Mouse (Mus musculus) embryonic facial prominence, embryonic 14.5 days (tissue): ENCODE measurements at regions not wholly inside any gene's neighbourhood (a gene's known extent, or its start where the extent isn't known, plus 50 kb on each side); places are given as distances from the start of the nearest gene placed in this dataset.
"Not testable (repeated sequence)": the region's sequence is repeated elsewhere in the genome, so short reads cannot be mapped to it uniquely, and the experiment has no call there.

Experiments
- ATAC-seq: fragments of 200-750 bp; cut with Nextera tagmentation; 2 replicates; pipeline ENCODE4 v1.8.0; 2017; ENCODE audit warnings: low read depth, moderate number of reproducible peaks, moderate TSS enrichment
- DNase-seq: peaks from one replicate; pipeline ENCODE4 v3.0.0-alpha.2; 2015; ENCODE audit warnings: low spot score
- H3K27ac ChIP-seq: fragments of 300-500 bp; sonication (generic); replicated peaks from 2 replicates; pipeline ENCODE4 v1.5.1; 2014; ENCODE audit warnings: low read depth, mild to moderate bottlenecking, low read length, moderate library complexity
- H3K27me3 ChIP-seq: fragments of 300-500 bp; sonication (generic); replicated peaks from 2 replicates; pipeline ENCODE4 v1.6.1; 2014; ENCODE audit warnings: low read length; ENCODE audit not compliant: control insufficient read depth, insufficient read depth
- H3K36me3 ChIP-seq: fragments of 300-500 bp; sonication (generic); 2 replicates; pipeline ENCODE4 v1.6.1; 2014; ENCODE audit warnings: low read length, mixed read lengths; ENCODE audit not compliant: control insufficient read depth, insufficient read depth
- H3K4me1 ChIP-seq: fragments of 300-500 bp; sonication (generic); 2 replicates; pipeline ENCODE4 v1.6.1; 2014; ENCODE audit warnings: antibody characterized with exemption, low read length; ENCODE audit not compliant: control insufficient read depth, insufficient read depth
- H3K4me2 ChIP-seq: fragments of 300-500 bp; sonication (generic); 2 replicates; pipeline ENCODE4 v1.6.1; 2014; ENCODE audit warnings: low read depth, mild to moderate bottlenecking, low read length, moderate library complexity, mixed read lengths
- H3K4me3 ChIP-seq: fragments of 300-500 bp; sonication (generic); 2 replicates; pipeline ENCODE4 v1.5.1; 2014; ENCODE audit warnings: low read depth, mild to moderate bottlenecking, low read length
- H3K9ac ChIP-seq: fragments of 300-500 bp; sonication (generic); 2 replicates; pipeline ENCODE4 v1.6.1; 2014; ENCODE audit warnings: low read depth, mild to moderate bottlenecking, low read length, moderate library complexity, mixed read lengths
- H3K9me3 ChIP-seq: fragments of 300-500 bp; sonication (generic); 2 replicates; pipeline ENCODE4 v1.6.1; 2016; ENCODE audit warnings: low read length; ENCODE audit not compliant: control insufficient read depth
- WGBS: fragments of 180-500 bp; shearing (Covaris S2); extraction: QIAGEN DNeasy Blood & Tissue Kit; methylation state at CpG from one replicate; pipeline ENCODE4 v1.1.7; 2014; 5-methylcytosine and 5-hydroxymethylcytosine counted together

- H3K9ac ChIP-seq = no peak overlapping the region
- DNase-seq (no peak), ATAC-seq (no peak)
- no peak overlapping the region for H3K4me3 ChIP-seq
- no peak overlapping the region for H3K27ac ChIP-seq
- H3K36me3 ChIP-seq = no peaks in the 10 kb centered on the region
- peaks cover 8% of the 10 kb centered on the region for H3K4me1 ChIP-seq
- no peaks in the 10 kb centered on the region for H3K9me3 ChIP-seq
- no peak overlapping the region for H3K4me2 ChIP-seq
- no peaks in the 10 kb centered on the region for H3K27me3 ChIP-seq
Observed at GRCm38 (mm10) chr12:82078740-82079139, 90.4 kb upstream of the Sipa1l1 start.

- H3K4me1 ChIP-seq = peaks cover 8% of the 10 kb centered on the region
- no peak overlapping the region for H3K9ac ChIP-seq
- no peak overlapping the region for H3K4me3 ChIP-seq
- ATAC-seq (no peak), DNase-seq (no peak)
- WGBS = 71% methylated on average over 6 of the region's 6 CpGs
- H3K9me3 ChIP-seq = no peaks in the 10 kb centered on the region
- no peaks in the 10 kb centered on the region for H3K36me3 ChIP-seq
- no peak overlapping the region for H3K4me2 ChIP-seq
- H3K27ac ChIP-seq = no peak overlapping the region
- no peaks in the 10 kb centered on the region for H3K27me3 ChIP-seq
Observed at GRCm38 (mm10) chr12:82080196-82080880, 88.8 kb upstream of the Sipa1l1 start.

- H3K4me1 ChIP-seq, H3K36me3 ChIP-seq, DNase-seq, H3K4me3 ChIP-seq, H3K9me3 ChIP-seq, ATAC-seq, H3K9ac ChIP-seq, H3K27me3 ChIP-seq, H3K4me2 ChIP-seq, H3K27ac ChIP-seq: not testable (repeated sequence)
- 95% methylated on average over 4 of the region's 4 CpGs for WGBS
Observed at GRCm38 (mm10) chr12:82082596-82082995, 86.5 kb upstream of the Sipa1l1 start.

GRCm38 (mm10) chr12:82085771-82086400 lies 83.2 kb upstream of the Sipa1l1 start:
- Histone ChIP-seq H3K27me3 (no peaks in the 10 kb centered on the region), H3K36me3 (no peaks in the 10 kb centered on the region), H3K4me1 (no peaks in the 10 kb centered on the region), H3K4me3 (no peak overlapping the region), H3K9ac (no peak overlapping the region), H3K27ac (no peak overlapping the region), H3K4me2 (no peak overlapping the region), H3K9me3 (no peaks in the 10 kb centered on the region)
- ATAC-seq (no peak), DNase-seq (no peak)
- WGBS = 52% methylated on average over 7 of the region's 7 CpGs

GRCm38 (mm10) chr12:82086441-82086840 lies 82.7 kb upstream of the Sipa1l1 start:
- no peak overlapping the region for H3K4me2 ChIP-seq
- ATAC-seq (no peak), DNase-seq (no peak)
- no peaks in the 10 kb centered on the region for H3K36me3 ChIP-seq
- H3K9me3 ChIP-seq = no peaks in the 10 kb centered on the region
- no peaks in the 10 kb centered on the region for H3K4me1 ChIP-seq
- H3K4me3 ChIP-seq = no peak overlapping the region
- no peak overlapping the region for H3K9ac ChIP-seq
- no peak overlapping the region for H3K27ac ChIP-seq
- H3K27me3 ChIP-seq = no peaks in the 10 kb centered on the region

- WGBS = 77% methylated on average over 6 of the region's 6 CpGs
- ATAC-seq = no peak
- no peak overlapping the region for H3K9ac ChIP-seq
Observed at GRCm38 (mm10) chr12:82089288-82089687, 79.8 kb upstream of the Sipa1l1 start.

GRCm38 (mm10) chr12:82093317-82093716 lies 75.8 kb upstream of the Sipa1l1 start:
- no peaks in the 10 kb centered on the region for H3K27me3 ChIP-seq
- no peaks in the 10 kb centered on the region for H3K9me3 ChIP-seq
- DNase-seq (no peak), ATAC-seq (no peak)
- H3K4me1 ChIP-seq = peaks cover 12% of the 10 kb centered on the region
- no peak overlapping the region for H3K9ac ChIP-seq
- H3K27ac ChIP-seq = no peak overlapping the region
- H3K4me2 ChIP-seq = no peak overlapping the region
- 47% methylated on average over 7 of the region's 7 CpGs for WGBS
- H3K4me3 ChIP-seq = no peak overlapping the region
- no peaks in the 10 kb centered on the region for H3K36me3 ChIP-seq

More at GRCm38 (mm10) chr12:82089288-82089687, 79.8 kb upstream of the Sipa1l1 start:
- H3K4me2 ChIP-seq = no peak overlapping the region
- H3K27ac ChIP-seq = no peak overlapping the region
- H3K4me1 ChIP-seq = no peaks in the 10 kb centered on the region
- H3K36me3 ChIP-seq = no peaks in the 10 kb centered on the region
- no peak overlapping the region for H3K4me3 ChIP-seq
- no peak for DNase-seq
- H3K9me3 ChIP-seq = no peaks in the 10 kb centered on the region
- H3K27me3 ChIP-seq = no peaks in the 10 kb centered on the region

GRCm38 (mm10) chr12:82095396-82095795 lies 73.7 kb upstream of the Sipa1l1 start:
- Histone ChIP-seq H3K36me3 (no peaks in the 10 kb centered on the region), H3K4me1 (peaks cover 12% of the 10 kb centered on the region), H3K9ac (no peak overlapping the region), H3K27ac (no peak overlapping the region), H3K27me3 (no peaks in the 10 kb centered on the region), H3K4me2 (no peak overlapping the region), H3K9me3 (no peaks in the 10 kb centered on the region), H3K4me3 (no peak overlapping the region)
- ATAC-seq (no peak), DNase-seq (no peak)
- 91% methylated on average over 1 of the region's 1 CpGs for WGBS

GRCm38 (mm10) chr12:82097126-82097525 lies 72.0 kb upstream of the Sipa1l1 start:
- ATAC-seq (no peak), DNase-seq (no peak)
- Histone ChIP-seq H3K27ac (no peak overlapping the region), H3K36me3 (no peaks in the 10 kb centered on the region), H3K4me2 (no peak overlapping the region), H3K27me3 (no peaks in the 10 kb centered on the region), H3K4me1 (peaks cover 12% of the 10 kb centered on the region), H3K4me3 (no peak overlapping the region), H3K9ac (no peak overlapping the region), H3K9me3 (no peaks in the 10 kb centered on the region)
- 71% methylated on average over 6 of the region's 6 CpGs for WGBS
